Mouse (Mus musculus) left cerebral cortex, postnatal 36 days (tissue): ENCODE results near the gene Ergic1. TPM values are rescaled to one million over a fixed set of nuclear protein-coding genes. Genes with fewer than 3 reads are reported as not detected.

Experiments
- DNase-seq, 2 experiments: peaks; one replicate each; pipeline ENCODE4 v3.0.0; 2021 to 2022; ENCODE audit warnings: low spot score in 2 of 2, mixed read lengths in 1 of 2
- intact Hi-C: fragments of 180-260 bp; cut with DNase I; formaldehyde crosslinking; loops from one replicate; pipeline ENCODE4 v1.15.1; 2025
- total RNA-seq, 2 experiments: library from RNA; stranded (reverse); gene quantifications; 2 replicates each; pipeline ENCODE4 v1.2.3; 2021

Ergic1 gene
- total RNA-seq, 2 experiments from 2014 or later = 154 TPM

- no peak for DNase-seq
- intact Hi-C loops = no loop called here
Observed at GRCm38 (mm10) chr17:26594171-26594570, 32.9 kb downstream of the Ergic1 start.

- DNase-seq = no peak
- intact Hi-C loops = no loop called here
Observed at GRCm38 (mm10) chr17:26594958-26595357, 33.7 kb downstream of the Ergic1 start.

GRCm38 (mm10) chr17:26595448-26596167 is 34.3 kb downstream of the Ergic1 start:
- DNase-seq = no peak
- intact Hi-C loops = no loop called here

GRCm38 (mm10) chr17:26596168-26596658 is 34.9 kb downstream of the Ergic1 start:
- peak; percentile 68 to 69 for DNase-seq
- intact Hi-C loops = no loop called here

- intact Hi-C loops = no loop called here
- no peak for DNase-seq
Observed at GRCm38 (mm10) chr17:26596856-26597481, 35.7 kb downstream of the Ergic1 start.

GRCm38 (mm10) chr17:26598845-26599244 is 37.6 kb downstream of the Ergic1 start:
- no peak for DNase-seq
- intact Hi-C loops = no loop called here

- no peak for DNase-seq
- intact Hi-C loops = no loop called here
Observed at GRCm38 (mm10) chr17:26600913-26601447, 39.7 kb downstream of the Ergic1 start.

- no peak for DNase-seq
- intact Hi-C loops = no loop called here
Observed at GRCm38 (mm10) chr17:26601514-26601913, 40.2 kb downstream of the Ergic1 start.

- DNase-seq = no peak
- intact Hi-C loops = no loop called here
Observed at GRCm38 (mm10) chr17:26601926-26602325, 40.6 kb downstream of the Ergic1 start.

GRCm38 (mm10) chr17:26602371-26602885 is 41.1 kb downstream of the Ergic1 start:
- intact Hi-C loops = no loop called here
- no peak for DNase-seq

GRCm38 (mm10) chr17:26603311-26603710 is 42.0 kb downstream of the Ergic1 start:
- no peak for DNase-seq
- intact Hi-C loops = no loop called here

GRCm38 (mm10) chr17:26605636-26606035 is 44.3 kb downstream of the Ergic1 start:
- DNase-seq = no peak
- intact Hi-C loops = no loop called here

- intact Hi-C loops = no loop called here
- DNase-seq = no peak
Observed at GRCm38 (mm10) chr17:26606516-26606915, 45.2 kb downstream of the Ergic1 start.

GRCm38 (mm10) chr17:26608348-26608747 is 47.1 kb downstream of the Ergic1 start:
- no peak for DNase-seq
- intact Hi-C loops = no loop called here

GRCm38 (mm10) chr17:26608877-26609276 is 47.6 kb downstream of the Ergic1 start:
- no peak for DNase-seq
- intact Hi-C loops = no loop called here

- intact Hi-C loops = no loop called here
- DNase-seq = peak; percentile 82 to 86
Observed at GRCm38 (mm10) chr17:26609820-26610219, 48.5 kb downstream of the Ergic1 start.

- no peak for DNase-seq
- intact Hi-C loops = no loop called here
Observed at GRCm38 (mm10) chr17:26611328-26611727, 50.0 kb downstream of the Ergic1 start.

GRCm38 (mm10) chr17:26611918-26612317 is 50.6 kb downstream of the Ergic1 start:
- intact Hi-C loops = no loop called here
- no peak for DNase-seq

- intact Hi-C loops = no loop called here
- DNase-seq = no peak
Observed at GRCm38 (mm10) chr17:26614286-26614685, 53.0 kb downstream of the Ergic1 start.

- intact Hi-C loops = no loop called here
- no peak for DNase-seq
Observed at GRCm38 (mm10) chr17:26614708-26615486, 53.6 kb downstream of the Ergic1 start.
